Mouse (Mus musculus) left cerebral cortex, adult 11 months (tissue): ENCODE results near the gene Fcgbp.
A peak's percentile ranks its signal among the peaks of the same experiment; 100 is the strongest.
"Not testable (repeated sequence)": the region's sequence is repeated elsewhere in the genome, so short reads cannot be mapped to it uniquely, and the experiment has no call there.

Source experiments
- DNase-seq: peaks from one replicate; pipeline ENCODE4 v3.0.0; 2022; ENCODE audit warnings: low spot score

Fcgbp gene

DNA sequence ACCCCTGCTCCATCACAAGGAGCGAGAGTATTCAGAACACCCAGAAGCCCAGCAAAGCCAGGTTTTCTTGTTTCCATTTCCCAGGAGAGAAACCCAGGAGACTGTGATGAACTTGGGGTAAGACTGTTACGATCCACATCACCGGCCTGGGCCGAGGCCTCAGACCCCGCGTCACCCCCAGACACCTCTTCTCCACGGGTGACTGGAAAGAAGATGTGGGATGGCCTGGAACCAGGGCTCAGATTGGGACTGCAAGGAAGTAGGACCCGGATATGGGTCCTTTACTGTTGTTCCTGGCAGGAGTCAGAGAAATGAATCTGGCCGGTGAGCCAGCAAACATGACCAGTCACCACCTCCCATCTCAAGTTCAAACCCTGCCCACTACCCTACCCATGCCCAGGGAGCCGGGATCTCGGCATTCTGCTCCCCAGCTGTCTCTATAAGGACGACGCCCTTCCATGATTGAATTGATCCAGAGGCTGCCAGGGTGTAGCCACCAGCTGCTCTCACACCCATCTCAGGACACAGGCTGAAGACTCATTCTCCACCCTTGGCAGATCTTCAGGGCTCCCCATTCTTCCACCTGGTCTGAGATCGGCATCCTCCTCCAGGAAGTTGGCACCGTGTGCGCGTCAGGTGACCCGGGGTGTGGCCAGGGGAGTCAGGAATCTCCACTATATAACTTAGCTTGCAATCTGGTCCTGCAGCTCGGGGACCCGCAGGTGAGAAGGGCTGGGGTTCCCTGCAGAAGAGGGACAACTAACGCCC, at the start of gene Fcgbp:
Gene Fcgbp (plus strand): TSS at position 706 of the 768 bp plus-strand sequence.
- no peak for DNase-seq

DNA sequence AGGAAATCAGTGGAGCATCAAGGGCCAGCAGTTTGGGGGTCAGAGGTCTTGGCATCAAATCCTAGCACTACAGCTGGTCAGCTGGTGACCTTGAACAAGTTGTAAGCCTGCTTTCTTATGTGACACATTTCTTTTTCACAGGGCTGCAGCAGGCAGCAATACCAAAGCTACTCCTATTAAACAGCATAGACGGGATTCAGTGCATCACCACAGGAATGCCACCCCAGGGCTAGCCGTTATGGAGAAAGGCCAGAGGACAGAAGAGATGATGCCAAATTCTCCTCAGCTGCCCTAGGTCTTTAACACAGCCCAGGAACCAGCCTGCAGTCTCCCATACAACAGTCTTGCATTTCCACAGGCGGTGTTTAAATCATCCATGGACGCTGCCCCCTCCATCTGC, 26.5 kb upstream of the Fcgbp start:
- no peak for DNase-seq

DNA sequence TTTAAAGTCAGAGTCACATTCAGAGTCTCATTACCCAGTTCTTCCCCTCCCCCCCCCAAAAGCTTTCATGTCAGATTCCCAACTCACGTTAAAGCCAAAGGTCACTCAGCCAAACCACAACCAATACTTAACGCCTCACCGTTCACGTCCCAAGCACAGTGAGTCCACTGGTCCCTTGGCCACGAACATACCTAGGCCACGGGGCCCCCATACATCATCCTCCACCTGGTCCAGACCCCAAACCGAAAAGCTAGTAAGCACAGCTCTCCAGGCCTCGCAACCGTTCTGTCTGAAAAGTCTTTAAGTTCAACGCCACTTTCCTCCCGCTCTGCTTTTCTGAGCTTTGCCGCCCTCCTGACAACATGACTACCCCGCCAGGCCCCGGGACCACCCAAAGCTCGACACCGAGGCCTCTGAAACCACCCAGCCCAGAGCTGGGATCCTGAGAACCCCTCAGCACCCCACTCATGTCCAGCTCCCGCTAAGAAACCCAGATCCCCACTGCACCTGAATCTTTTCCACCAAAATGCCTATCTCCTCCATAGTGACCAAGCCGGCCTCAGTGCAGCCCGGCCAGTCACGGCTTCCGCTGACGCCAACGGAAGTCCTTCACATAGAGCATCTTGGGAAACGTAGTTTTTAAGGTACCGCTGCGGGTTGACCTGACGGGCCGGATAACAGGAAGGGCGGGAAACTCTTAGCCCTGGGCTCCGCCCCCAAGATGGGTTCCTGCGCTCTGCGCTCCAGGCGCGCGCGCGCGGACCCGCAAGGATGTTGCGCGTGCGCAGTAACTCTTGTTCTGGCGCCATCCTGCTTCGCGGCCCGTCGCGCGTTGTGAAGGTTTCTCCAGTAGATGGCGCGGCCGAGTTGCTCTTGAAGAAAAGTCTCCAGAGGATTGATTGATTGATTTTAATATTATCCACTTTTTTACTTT, 21.3 kb upstream of the Fcgbp start, which contains the start of gene Psmc4:
Gene Psmc4 (minus strand): TSS at position 626 of the 934 bp plus-strand sequence.
- DNase-seq, result peak; percentile 98

DNA sequence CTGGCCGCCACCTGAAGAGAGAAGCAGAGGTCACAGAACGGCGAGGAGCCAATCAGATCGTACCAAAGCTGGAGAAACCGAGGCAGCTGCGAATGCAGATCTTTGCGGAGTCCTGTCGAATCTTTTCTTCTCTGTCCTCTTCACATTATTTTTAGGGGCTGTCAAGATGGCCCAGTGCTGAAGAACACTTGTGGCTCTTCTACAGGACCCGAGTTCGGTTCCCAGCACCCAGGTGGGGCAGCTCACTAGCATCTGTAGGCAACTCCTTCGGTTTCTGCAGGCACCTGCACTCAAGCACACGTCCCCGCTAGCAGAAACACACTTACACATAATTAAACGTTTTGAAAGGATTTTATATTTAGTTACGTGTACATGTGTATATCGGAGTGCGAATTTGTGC, 20.5 kb upstream of the Fcgbp start:
- no peak for DNase-seq

DNA sequence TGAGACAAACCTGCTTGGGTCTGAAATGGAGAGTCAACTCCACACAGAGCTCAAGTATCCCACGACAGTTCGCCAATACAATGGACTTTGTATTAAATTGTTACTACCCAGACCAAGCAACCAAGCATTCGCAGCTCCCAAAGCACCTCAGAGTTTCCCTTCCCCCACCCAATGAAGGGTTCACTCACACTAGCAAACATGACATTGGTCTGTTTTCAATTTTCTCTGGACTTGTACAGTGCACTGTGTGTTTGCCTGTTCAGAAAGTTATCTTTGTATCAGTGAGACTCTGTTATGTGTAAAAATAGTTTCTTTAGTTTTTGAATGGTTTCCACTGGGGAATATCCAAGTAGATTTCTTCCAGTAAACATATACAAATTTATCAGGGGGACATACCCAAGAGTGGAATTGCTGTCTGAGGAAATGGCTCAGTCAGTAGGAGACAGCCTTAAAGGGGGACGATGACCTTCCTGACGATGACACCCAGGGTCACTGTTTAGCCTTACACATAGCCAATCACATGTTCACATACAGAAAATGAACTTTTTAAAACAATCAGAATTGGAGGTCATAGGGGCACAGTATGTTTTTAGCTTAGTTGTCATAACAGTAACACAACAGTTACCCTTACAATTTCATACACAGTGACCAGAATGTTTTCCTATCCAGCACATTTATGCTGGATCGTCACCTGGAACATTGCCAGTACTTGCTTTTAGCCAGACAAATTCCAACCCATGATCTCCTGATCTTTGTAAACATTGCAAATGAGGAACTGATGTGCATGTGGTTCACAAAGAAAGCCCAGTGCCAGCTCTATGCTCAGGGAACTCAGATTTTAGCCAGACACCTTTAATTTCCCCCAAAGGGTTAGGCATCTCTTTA, 17.7 kb upstream of the Fcgbp start:
- no peak for DNase-seq

DNA sequence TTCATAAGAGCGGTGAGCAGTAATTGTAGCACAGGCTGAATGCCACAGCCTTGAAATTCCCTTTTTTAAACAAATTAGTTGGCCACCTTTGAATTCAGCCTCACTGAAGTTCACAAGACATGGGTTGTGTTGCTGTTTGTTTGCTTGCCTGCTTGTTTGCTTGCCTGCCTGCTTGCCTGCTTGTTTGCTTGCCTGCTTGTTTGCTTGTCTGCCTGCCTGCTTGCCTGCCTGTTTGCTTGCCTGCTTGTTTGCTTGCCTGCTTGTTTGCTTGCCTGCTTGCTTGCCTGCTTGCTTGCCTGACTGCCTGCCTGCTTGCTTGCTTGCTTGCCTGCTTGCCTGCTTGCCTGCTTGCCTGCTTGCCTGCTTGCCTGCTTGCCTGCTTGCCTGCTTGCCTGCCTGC, 11.1 kb upstream of the Fcgbp start:
- no peak for DNase-seq

DNA sequence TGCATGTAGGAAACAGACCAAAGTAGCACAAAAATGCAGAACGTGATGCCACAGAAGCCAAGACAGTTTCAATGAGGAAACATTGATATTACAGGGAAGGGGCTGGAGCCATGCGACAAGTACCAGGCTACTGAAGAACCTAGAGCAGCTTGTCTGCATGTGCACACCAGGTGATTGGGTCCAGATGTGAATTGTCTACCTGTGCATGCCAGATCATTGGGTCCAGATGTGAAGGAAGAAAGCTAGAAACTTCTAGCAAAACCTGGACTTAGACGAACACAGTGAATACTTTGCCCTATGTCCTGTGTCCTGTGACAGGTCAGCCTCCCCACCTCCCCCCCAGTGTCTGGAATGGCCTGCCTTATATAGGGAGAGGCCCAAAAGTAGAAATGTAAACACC, 2.4 kb upstream of the Fcgbp start:
- DNase-seq, result no peak

DNA sequence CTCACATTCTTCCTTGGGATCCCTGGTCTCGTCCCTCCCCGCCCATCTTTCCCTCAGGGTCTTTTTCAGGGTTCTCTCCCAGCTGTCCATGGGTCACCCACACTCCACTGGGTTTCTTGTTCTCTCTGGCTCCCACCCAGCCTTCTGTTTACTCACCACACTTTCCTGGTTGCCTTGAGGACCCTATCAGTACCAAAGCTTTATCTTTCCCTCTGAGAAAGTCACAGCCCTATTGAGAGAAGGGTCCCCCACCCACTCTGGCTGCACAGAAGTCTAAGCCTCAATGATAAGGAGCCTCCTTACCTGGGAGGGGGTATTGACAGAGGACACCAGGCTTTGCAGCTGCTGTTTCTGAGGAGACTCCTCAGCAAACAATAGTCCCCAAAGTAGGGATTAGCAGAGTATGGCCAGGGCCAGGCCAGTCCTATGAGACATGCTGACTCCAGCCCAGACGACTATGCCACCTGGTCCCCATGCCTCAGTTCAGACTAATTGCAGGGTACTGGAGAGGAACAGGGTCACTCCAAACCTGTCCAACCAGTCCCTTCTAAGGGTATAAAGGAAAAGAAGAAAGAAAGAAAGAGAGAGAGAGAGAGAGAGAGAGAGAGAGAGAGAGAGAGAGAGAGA, 1.4 kb upstream of the Fcgbp start:
- no peak for DNase-seq

DNA sequence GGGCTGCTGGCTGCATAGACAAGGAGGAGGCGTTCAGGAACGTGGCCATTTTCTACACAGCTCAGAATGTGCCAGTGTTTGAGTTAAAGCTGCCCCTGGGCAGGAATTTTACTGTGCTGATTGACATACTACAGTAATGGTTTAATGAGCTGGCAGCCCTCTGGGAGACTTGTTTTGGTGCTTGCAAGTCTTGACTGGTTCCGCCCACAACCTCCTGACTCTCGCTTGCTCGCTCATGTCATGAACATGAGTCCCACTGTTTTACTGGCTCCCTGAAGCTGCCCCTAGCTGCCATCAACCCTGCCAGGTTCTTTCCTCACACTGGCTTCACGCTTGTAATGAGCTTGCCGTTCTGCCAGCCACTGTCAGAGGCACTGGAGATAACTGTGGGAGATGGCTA, 13.2 kb downstream of the Fcgbp start:
- DNase-seq, result no peak

DNA sequence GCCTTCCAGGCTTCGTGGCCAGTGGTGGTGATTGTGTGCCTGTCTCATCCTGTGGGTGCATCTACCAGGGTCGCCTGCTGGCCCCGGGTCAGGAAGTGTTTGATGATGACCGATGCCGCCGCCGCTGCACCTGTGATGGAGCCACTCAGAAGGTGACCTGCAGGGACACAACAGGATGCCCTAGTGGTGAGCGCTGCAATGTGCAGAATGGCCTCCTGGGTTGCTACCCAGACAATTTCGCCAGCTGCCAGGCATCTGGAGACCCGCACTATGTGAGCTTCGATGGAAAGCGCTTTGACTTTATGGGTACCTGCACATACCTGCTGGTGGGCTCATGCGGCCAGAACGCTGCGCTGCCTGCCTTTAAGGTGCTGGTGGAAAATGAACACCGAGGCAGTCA, 15.2 kb downstream of the Fcgbp start:
- no peak for DNase-seq

DNA sequence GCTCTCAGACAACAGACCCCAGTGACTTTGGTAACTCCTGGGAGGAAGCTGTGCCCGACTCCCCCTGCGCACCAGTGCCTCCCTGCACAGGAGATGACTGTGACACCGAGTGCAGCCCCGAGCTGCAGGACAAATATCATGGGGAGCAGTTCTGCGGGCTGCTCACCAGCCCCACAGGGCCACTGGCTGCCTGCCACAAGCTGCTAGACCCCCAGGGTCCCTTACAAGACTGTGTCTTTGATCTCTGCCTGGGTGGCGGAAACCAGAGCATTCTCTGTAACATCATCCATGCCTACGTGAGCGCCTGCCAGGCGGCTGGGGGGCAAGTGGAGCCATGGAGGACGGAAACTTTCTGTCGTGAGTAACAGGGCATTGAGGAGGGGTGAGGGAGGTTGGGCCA, 22.5 kb downstream of the Fcgbp start:
- no peak for DNase-seq

DNA sequence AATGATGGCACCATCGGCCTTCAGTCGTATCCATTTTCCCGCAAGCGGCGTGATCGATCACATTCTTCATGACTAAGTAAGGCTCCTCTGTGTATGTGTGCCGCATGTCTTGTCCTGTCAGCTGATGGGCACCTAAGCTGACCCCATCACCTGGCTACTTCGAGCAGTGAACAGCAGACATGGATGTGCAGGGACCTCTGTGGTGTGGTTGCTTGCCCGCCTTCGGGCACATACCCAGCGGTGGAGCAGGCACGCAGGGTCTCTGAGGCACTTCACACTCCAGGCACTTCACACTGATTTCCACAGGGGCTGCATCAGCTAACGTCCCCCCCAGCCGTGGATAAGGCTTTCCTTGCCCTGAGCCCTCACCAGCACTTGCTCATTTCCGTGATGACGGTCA, 28.1 kb downstream of the Fcgbp start:
- no peak for DNase-seq

DNA sequence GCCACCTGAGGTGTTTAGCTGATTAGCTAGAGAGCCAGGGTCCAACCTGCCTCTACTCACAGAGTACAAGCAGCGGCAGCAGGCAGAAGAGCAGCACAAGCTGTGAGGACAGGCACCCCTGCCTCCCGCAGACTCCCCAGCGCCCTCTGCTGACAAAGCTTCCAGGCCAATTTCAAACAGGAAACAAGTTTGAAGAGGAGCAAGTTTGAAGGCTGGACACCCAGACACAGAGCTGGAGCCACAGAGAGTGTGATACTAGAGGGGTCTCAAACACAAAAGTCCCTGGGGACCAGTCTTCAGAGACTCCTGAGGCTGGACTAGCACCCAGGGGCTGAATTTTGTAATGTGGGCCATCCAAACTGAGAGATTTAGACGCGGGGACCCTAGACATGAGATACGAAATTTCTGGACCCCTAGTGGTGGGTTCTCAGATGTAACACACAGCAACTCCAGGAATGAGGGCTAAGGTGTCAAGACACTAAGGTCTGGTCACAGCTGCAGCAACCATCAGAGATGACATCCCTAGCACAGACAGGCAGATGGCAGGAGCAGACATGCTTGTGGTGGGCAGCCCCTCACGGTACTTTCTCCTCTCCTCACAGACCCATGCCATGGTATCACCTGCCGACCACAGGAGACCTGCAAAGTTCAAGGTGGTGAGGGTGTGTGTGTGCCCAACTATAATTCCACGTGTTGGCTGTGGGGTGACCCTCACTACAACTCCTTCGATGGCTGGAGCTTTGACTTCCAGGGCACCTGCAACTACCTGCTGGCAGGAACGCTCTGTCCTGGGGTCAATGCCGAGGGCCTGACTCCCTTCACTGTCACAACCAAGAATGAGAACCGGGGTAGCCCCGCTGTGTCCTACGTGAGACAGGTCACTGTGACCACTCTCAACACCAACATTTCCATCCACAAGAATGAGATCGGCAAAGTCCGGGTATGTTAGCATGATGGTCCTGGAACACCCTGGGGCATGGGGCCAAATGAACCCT, 29.9 kb downstream of the Fcgbp start:
- no peak for DNase-seq

DNA sequence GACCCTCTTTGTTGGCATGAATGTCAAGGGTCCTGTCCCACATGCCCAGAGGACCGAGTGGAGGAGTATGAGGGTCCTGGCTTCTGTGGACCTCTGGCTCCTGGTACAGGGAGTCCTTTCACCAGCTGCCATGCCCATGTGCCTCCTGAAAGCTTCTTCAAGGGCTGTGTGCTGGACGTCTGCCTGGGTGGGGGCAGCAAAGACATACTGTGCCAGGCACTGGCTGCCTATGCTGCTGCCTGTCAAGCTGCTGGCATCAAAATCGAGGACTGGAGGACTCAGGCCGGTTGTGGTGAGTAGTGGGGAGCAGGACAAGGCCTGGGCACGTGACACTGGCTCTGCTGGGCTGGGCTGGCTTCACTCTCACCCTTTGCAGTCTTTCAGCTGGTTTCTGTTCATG, 31.9 kb downstream of the Fcgbp start:
- not testable (repeated sequence) for DNase-seq

DNA sequence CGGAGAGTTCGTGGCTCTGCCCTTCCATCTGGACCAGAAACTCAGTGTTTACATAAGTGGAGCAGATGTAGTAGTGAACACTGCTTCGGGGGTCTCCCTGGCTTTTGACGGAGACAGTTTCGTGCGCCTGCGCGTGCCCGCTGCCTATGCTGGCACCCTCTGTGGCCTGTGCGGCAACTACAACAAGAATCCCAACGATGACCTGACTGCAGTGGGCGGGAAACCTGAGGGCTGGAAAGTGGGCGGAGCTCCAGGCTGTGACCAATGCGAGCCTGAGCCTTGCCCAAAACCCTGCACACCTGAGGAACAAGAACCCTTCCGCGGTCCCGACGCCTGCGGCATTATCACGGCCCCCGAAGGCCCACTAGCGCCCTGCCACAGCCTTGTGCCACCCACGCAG, 33.6 kb downstream of the Fcgbp start:
- DNase-seq, result no peak

DNA sequence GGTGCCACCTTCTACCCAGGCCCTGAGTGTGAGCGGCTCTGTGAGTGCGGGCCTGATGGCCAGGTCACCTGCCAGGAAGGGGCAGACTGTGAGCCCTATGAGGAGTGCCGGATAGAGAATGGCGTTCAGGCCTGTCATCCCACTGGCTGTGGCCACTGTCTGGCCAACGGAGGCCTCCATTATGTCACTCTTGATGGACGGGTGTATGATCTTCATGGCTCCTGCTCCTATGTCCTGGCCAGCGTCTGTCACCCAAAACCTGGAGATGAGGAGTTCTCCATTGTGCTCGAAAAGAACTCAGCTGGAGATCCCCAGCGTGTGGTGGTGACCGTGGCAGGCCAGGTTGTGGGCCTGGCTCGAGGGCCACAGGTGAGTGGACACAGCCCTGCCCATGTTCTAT, 35.2 kb downstream of the Fcgbp start:
- DNase-seq, result no peak

DNA sequence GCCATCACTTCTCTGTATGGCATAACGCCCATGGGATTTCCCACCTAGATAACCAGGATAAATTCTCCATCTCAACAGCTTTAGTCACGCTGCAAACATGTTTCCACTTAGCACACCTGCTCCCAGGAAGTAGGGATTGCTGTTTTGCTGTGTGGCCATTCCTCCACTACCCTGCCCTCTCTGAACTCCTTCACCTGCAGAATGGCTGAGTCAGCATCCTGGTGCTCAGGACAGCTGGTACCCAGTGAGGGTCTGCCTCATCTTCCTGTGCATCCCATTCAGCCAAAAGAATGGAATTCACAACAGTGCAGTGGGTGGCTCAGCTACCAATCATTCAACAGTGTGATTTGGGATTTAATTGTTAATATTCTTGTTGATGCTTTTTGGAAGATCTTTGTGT, 43.6 kb downstream of the Fcgbp start:
- DNase-seq, result no peak

DNA sequence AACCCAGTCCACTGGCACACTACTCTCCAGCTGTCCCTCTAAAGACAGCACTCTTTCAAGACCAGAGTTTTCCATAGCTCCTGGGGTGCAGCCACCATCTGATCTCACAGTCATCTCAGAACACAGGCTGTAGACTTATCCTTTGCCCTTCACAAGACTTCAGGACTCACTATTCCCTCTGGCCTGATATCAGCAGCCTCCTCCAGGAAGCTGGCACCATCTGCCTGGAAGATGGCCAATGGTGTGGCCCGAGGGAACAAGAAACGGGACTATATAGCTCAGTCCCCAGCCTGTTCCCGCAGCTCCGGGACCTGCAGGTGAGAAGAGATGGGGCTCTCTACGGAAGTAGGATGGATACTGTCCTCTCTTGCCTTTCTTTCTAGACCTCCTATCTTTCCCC, 58.1 kb downstream of the Fcgbp start, which contains the start of gene 9530053A07Rik:
Gene 9530053A07Rik (plus strand): TSS at position 301 of the 400 bp plus-strand sequence.
- DNase-seq, result no peak

DNA sequence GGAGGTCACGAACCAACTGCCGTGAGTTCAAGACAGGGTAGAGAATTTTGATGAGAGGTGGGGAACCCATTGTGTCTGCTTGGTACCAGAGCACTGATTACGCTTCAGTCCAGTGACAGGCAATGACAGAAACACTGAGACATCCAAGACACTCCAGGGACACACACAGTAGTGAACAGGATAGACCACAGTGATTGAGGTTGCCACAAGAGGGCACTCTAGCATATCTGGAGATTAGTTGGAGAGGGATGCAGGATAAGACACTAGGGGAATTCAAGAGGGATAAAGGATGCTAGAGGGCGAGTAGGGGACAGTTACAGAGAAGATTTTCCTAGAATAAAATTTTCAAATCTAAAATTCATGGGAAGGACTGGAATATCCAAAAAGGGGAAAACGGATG, 66.6 kb downstream of the Fcgbp start:
- DNase-seq, result no peak

DNA sequence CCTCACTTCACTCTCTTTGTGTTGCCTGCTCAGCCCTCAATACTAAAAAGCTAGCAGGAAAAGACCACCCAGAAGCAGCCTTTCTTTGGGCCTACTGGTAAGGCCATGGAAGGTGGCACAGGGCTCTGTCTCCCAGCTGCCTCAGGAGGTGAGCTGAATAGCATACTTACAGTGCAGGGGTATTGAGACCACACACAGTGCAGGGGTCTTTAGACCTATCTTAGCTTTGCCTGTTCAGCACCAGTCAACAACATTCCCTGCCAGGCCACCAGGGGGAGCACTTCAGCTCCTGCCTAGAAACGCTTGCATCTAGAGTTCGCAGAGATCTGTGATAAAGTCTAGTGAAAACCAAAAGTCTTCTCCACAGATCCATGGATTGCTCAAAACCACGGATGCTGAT, 77.2 kb downstream of the Fcgbp start:
- no peak for DNase-seq
